Mouse (Mus musculus) hindbrain, embryonic 16.5 days (tissue): ENCODE data around the gene Nrxn1. TPM values are rescaled to one million over a fixed set of nuclear protein-coding genes. Genes with fewer than 3 reads are reported as not detected.

Experiments
- ATAC-seq: fragments of 200-750 bp; cut with Nextera tagmentation; 2 replicates; pipeline ENCODE4 v1.8.0; 2017; ENCODE audit warnings: moderate TSS enrichment, moderate library complexity
- H3K27ac ChIP-seq: fragments of 300-500 bp; sonication (generic); 2 replicates; pipeline ENCODE4 v1.5.1; 2014; ENCODE audit warnings: low read depth, mild to moderate bottlenecking, control low read depth, low read length, moderate library complexity
- H3K27me3 ChIP-seq: fragments of 300-500 bp; sonication (generic); replicated peaks from 2 replicates; pipeline ENCODE4 v1.6.1; 2014; ENCODE audit warnings: low read length; ENCODE audit not compliant: control insufficient read depth, insufficient read depth
- H3K36me3 ChIP-seq: fragments of 300-500 bp; sonication (generic); 2 replicates; pipeline ENCODE4 v1.6.1; 2014; ENCODE audit warnings: mild to moderate bottlenecking, low read length, moderate library complexity, mixed read lengths; ENCODE audit not compliant: control insufficient read depth, insufficient read depth
- H3K4me1 ChIP-seq: fragments of 300-500 bp; sonication (generic); 2 replicates; pipeline ENCODE4 v1.6.1; 2014; ENCODE audit warnings: low read depth, low read length; ENCODE audit not compliant: control insufficient read depth, insufficient read depth
- H3K4me2 ChIP-seq: fragments of 300-500 bp; sonication (generic); 2 replicates; pipeline ENCODE4 v1.6.1; 2014; ENCODE audit warnings: mild to moderate bottlenecking, low read length, control low read depth, moderate library complexity
- H3K4me3 ChIP-seq: fragments of 300-500 bp; sonication (generic); 2 replicates; pipeline ENCODE4 v1.5.1; 2014; ENCODE audit warnings: mild to moderate bottlenecking, low read length, control low read depth, moderate library complexity
- H3K9ac ChIP-seq: fragments of 300-500 bp; sonication (generic); 2 replicates; pipeline ENCODE4 v1.6.1; 2014; ENCODE audit warnings: low read depth, mild to moderate bottlenecking, control low read depth, low read length, moderate library complexity
- H3K9me3 ChIP-seq: fragments of 300-500 bp; sonication (generic); 2 replicates; pipeline ENCODE4 v1.6.1; 2014; ENCODE audit warnings: mild to moderate bottlenecking, low read length, moderate library complexity; ENCODE audit not compliant: control insufficient read depth
- WGBS: fragments of 180-500 bp; shearing (Covaris S2); extraction: QIAGEN DNeasy Blood & Tissue Kit; methylation state at CpG from one replicate; pipeline ENCODE4 v1.1.7; 2014; 5-methylcytosine and 5-hydroxymethylcytosine counted together
- polyA plus RNA-seq: library from polyadenylated mRNA; unstranded; fragments of >200 nt; fragmentation: Nextera tagmentation; extraction: Ambion mirVana; gene quantifications from 2 replicates; pipeline ENCODE4 v1.2.1, GENCODE M21; 2015

Nrxn1 gene
- polyA plus RNA-seq, 1 experiment from 2014 or later, result 250 TPM

- no peak overlapping the region for H3K9ac ChIP-seq
- H3K27ac ChIP-seq, result peak overlapping the region; percentile 5; the same call in 1 of the 2 replicates
- no peak overlapping the region for H3K4me3 ChIP-seq
- H3K9me3 ChIP-seq, result no peaks in the 10 kb centered on the region
- H3K4me1 ChIP-seq, result peaks cover 3% of the 10 kb centered on the region
- H3K4me2 ChIP-seq, result no peak overlapping the region
- no peaks in the 10 kb centered on the region for H3K36me3 ChIP-seq
- 24% methylated on average over 7 of the region's 7 CpGs for WGBS
- no peak; the same call in 1 of the 2 replicates for ATAC-seq
- no peaks in the 10 kb centered on the region for H3K27me3 ChIP-seq
Observed at GRCm38 (mm10) chr17:90390316-90391212, 702.3 kb downstream of the Nrxn1 start.

DNA sequence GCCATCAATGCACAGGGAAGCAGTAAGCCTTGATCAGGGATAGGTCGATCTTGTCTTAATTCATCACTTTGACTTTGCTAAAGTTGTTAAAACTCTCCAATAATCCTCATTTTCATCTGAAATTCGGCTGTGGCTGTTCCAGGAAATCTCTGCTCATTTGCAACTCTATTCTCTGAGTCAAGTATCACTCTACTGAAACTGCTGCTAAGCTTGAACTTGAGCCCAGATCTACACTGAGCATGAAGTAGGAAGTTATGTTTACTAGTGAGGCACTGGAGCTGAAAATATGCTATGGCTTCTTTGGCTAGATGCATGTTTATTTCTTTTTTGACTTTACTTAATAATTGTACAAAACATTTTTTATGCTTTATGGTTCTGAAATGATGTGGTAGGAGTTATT is 708.0 kb downstream of the Nrxn1 start:
- WGBS, result 71% methylated on average over 2 of the region's 2 CpGs
- no peaks in the 10 kb centered on the region for H3K9me3 ChIP-seq
- no peak overlapping the region for H3K4me3 ChIP-seq
- no peaks in the 10 kb centered on the region for H3K36me3 ChIP-seq
- H3K4me2 ChIP-seq, result no peak overlapping the region
- H3K4me1 ChIP-seq, result no peaks in the 10 kb centered on the region
- no peak overlapping the region for H3K9ac ChIP-seq
- H3K27me3 ChIP-seq, result no peaks in the 10 kb centered on the region
- no peak overlapping the region for H3K27ac ChIP-seq
- ATAC-seq, result no peak

DNA sequence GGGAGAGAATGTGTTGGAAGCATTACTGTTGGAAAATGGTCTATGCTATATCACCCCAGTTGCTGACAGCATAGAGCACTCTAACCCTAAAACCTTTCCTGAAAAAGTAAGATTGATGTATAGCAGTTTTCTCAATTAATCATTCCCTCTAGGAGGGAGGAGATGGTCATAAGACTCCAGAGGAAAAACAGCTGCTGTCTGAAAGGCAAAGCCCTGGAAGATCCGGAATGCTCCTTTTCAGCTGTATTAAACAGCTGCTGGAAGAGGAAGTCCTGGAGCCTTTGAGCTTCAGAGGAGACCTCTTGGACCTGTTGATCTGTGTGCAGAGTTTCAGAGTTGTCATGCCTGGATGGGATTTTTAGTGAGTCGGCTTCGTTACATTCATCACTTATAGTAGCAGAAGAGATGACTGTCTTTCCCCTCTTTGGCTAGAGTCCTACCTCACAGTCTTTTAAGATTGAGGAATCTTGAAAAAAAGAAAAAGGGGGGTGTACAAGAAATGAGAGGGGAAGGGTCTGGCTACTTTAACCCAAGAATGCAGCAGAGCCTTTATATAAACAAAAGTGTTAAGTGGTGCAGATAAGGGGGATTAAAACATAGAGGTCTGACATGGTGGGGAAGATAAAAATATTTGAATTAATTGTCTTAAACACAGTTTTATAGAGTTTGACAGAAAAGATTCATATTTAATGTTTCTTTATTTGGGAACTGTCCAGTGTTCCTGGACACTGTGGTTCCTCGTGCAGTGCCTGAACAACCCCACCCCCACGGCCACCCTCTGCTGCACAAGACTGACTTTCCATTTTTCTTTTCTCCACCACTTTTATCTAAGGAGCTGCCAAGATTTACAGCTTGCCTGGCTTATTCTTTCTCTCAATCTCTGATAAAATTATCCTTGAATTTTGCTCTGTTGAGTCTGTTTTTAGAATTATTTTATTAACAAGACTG is 710.1 kb downstream of the Nrxn1 start:
- ATAC-seq, result no peak
- Histone ChIP-seq H3K27ac (no peak overlapping the region), H3K36me3 (no peaks in the 10 kb centered on the region), H3K4me2 (no peak overlapping the region), H3K4me1 (no peaks in the 10 kb centered on the region), H3K9me3 (no peaks in the 10 kb centered on the region), H3K9ac (no peak overlapping the region), H3K27me3 (no peaks in the 10 kb centered on the region), H3K4me3 (no peak overlapping the region)
- WGBS, result 63% methylated on average over 5 of the region's 5 CpGs

GRCm38 (mm10) chr17:90376533-90376932 is 716.3 kb downstream of the Nrxn1 start:
- H3K4me1 ChIP-seq, result no peaks in the 10 kb centered on the region
- 50% methylated on average over 2 of the region's 2 CpGs for WGBS
- H3K9me3 ChIP-seq, result no peaks in the 10 kb centered on the region
- no peaks in the 10 kb centered on the region for H3K36me3 ChIP-seq
- no peaks in the 10 kb centered on the region for H3K27me3 ChIP-seq
- H3K4me3 ChIP-seq, result no peak overlapping the region
- H3K4me2 ChIP-seq, result no peak overlapping the region
- no peak overlapping the region for H3K27ac ChIP-seq
- no peak overlapping the region for H3K9ac ChIP-seq
- ATAC-seq, result no peak

DNA sequence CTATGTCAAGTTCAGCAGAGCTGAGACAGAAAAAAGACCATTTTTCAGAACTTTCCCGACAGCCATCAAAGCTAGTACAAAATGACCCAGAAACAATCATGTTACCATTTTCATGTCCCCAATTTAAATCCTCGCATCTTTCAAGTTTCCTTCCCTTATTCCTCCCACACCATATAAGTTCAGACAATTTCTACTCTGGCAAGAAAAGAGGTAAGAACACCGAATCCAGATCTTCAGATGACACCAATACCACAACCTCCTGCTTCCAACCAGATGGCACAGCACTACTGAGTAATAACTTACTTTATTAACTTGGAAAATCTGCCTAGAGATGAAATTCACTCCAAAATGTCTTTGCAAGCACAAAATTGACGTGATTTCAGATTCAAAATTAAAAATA is 730.7 kb downstream of the Nrxn1 start:
- Histone ChIP-seq H3K36me3 (no peaks in the 10 kb centered on the region), H3K9ac (no peak overlapping the region), H3K27me3 (no peaks in the 10 kb centered on the region), H3K9me3 (no peaks in the 10 kb centered on the region), H3K4me3 (no peak overlapping the region), H3K4me1 (no peaks in the 10 kb centered on the region), H3K4me2 (no peak overlapping the region), H3K27ac (no peak overlapping the region)
- no peak for ATAC-seq
- WGBS, result 90% methylated on average over 4 of the region's 4 CpGs

DNA sequence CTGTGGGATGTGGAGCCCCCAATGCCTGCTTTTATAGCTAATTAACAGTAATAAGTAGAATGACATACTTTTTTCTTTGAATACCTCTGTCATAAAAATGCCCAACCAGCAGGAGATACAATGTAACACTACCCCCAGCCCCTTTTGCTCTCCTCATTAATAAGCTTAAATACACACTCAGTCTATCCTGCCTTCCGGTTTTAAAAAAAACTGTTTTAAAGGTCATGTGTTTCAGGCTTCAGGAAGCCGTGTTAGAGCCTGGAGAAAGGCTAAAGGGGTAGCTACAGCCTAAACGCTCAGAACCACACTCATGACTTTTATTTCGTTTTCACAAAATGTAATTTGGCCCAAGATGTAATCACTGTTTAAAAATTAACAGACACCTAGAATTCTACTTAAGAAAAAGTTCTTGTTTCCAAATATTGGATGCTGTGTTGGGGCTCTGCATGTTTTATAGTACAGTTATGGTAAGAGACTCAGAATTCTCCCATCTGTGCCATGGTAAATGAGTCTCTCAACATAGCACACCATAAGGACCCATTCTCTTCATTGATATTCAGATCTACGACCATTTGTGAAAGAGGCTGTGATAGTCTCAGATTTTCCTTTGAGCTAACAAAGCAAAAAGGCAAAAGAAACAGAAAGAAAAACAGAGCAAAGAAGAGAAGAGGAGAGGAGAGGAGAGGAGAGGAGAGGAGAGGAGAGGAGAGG is 743.3 kb downstream of the Nrxn1 start:
- Histone ChIP-seq H3K27ac (no peak overlapping the region), H3K4me2 (no peak overlapping the region), H3K9me3 (no peaks in the 10 kb centered on the region), H3K36me3 (no peaks in the 10 kb centered on the region), H3K27me3 (no peaks in the 10 kb centered on the region), H3K4me3 (no peak overlapping the region), H3K9ac (no peak overlapping the region), H3K4me1 (0 out of 2 replicates have a peak, but pooled peaks cover 2% of the 10 kb centered on the region)
- 61% methylated on average over 5 of the region's 5 CpGs for WGBS
- no peak for ATAC-seq

DNA sequence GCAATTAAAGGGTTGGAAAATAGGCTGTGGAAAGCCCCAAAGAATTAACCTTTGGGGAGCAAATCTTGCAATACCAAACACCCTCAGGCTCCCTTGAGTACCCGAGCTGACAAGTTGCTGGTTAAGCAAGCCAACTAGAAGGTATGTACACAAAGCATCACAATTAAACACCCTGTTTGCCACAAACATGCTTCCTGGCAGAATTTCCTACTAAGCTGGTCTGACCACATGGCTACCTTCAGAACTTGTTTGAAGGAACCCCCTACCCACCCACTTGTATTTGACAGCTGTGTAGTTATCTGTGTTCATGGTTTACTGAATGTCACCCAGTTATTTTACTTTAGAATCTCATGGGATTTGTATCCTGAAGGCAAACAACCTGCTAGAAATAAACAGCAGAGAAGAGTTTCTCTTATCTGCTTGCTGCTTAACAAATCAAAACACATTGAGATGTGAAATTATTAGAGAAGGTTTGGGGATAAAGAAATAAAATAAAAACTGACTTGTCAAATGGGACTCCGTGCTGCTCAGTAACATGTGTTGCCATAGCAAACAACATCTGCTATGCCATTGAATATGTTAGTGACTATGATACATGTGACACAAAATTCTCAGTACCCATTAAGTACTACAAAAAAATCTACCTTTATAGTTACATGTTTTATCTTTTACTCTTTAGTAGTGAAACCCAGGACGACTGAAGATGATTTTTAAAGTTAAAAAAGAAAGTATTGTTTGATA is 746.0 kb downstream of the Nrxn1 start:
- WGBS, result 57% methylated on average over 3 of the region's 3 CpGs
- H3K9me3 ChIP-seq, result no peaks in the 10 kb centered on the region

DNA sequence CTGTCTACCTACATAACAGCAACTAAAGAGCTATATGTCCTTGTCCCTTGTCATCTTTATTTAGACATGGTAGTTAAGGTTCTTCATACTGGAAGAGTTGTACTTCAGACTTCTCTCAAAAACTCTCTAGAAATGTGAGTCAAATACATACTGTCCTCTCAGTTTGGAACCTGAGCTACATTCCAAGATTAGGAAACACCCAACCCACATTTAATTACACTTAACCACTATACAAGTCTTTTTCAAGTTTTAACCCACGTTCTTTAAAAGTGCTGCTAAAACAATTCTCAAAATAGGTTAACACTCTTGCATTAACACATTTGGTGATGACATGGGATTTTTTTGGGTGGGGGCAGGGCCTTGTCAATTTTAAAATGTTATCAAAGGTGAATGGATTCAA is 759.4 kb downstream of the Nrxn1 start:
- ATAC-seq, result no peak
- 88% methylated on average over 1 of the region's 1 CpGs for WGBS
- Histone ChIP-seq H3K27ac (no peak overlapping the region), H3K9ac (no peak overlapping the region), H3K36me3 (no peaks in the 10 kb centered on the region), H3K4me2 (no peak overlapping the region), H3K4me1 (no peaks in the 10 kb centered on the region), H3K27me3 (no peaks in the 10 kb centered on the region), H3K4me3 (no peak overlapping the region), H3K9me3 (no peaks in the 10 kb centered on the region)

More for the DNA sequence above, 746.0 kb downstream of the Nrxn1 start:
- ATAC-seq, result no peak
- H3K27ac ChIP-seq, result 0 out of 2 replicates have a peak overlapping the region, but pooled peaks have one; percentile 23
- no peak overlapping the region for H3K9ac ChIP-seq
- H3K4me1 ChIP-seq, result 0 out of 2 replicates have a peak, but pooled peaks cover 2% of the 10 kb centered on the region
- H3K4me3 ChIP-seq, result no peak overlapping the region
- H3K4me2 ChIP-seq, result no peak overlapping the region
- H3K36me3 ChIP-seq, result no peaks in the 10 kb centered on the region
- H3K27me3 ChIP-seq, result no peaks in the 10 kb centered on the region
